Mouse (Mus musculus): ENCODE measurements at regions not wholly inside any gene's neighbourhood (a gene's known extent, or its start where the extent isn't known, plus 50 kb on each side); places are given as distances from the start of the nearest gene placed in this dataset.

DNA sequence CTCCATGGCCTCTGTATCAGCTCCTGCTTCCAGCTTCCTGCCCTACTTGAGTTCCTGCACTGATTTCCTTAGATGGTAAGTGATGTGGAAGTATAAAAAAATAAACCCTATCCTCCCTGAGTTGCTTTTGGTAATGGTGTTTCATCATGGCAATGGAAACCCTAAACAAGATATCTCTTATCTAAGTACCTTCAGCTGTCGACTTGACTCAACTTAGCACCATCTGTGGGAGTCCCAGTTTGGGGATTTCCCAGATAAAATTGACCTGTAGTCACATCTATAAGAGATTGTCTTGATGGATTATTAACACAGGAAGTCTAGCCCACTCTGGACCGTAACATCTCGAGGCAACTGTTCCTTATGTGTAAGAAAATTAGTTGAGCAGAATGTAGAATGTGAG is 570.2 kb upstream of the Gm10306 start:
- DNase-seq = no peak

- DNase-seq = no peak
These were observed 566.0 kb upstream of the Gm10306 start for GRCm38 (mm10) chr4:93990273-93990869.

DNA sequence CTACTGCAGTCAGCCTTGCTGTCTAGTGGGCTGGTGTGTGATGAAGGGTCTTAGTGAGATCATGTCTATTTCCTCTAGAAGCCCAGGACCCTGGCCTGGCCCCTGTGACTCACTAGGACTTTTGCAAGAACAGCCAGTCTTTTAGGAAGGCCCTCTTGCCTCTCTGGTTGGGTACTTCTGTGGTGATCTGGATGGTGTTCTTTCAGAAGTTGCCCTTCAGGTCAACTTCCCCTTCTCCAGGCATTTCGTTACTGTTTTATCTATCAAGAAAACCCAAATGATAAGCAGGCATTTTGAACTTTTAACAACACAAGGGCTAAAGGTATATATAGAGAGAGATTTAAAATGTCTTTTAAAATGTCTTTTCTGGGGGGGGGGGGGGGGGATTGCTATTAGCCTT is 550.5 kb upstream of the Gm10306 start:
- DNase-seq = no peak

- DNase-seq = peak in 1 of 2 experiments; percentile 11
These were observed 549.1 kb upstream of the Gm10306 start for GRCm38 (mm10) chr4:94007088-94007768.

DNA sequence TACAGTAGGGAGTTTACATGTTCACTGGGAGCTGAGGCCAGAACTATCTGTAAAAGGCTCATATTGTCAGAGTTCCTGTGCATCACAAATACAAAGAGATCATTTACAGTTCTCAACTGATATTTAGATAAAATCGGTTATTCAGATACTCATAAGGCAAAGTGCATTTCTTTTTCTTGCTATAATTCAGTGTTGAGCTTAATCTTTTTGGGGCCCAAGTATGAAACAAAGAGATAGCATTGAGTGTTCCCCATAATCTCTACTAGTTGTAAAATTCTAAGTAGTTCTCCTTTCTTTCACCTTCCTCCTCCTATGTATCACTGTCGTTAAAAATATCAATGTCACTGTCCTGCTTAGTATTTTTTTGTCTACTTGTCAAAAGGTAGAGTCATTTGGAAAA is 540.6 kb upstream of the Gm10306 start:
- no peak for DNase-seq

DNA sequence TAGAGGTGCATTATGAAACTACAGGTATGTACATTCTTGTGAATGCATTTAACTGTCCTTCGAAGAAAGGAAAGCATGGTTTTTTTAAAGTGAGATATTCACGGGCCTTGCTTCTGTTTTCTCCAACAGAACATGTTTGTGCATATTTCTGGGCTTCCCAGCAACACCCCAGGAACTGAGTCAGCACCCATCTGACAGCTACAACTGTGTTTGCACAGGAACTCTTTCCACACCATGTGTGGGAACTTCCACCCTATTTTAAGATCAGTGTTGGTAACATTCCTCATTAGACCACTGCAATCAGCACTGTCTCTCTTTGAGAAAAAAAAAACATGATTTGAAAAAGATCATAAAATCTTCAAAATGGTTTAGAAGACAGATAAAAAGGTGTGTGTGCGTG is 538.6 kb upstream of the Gm10306 start:
- peak; percentile 36 to 44 for DNase-seq

GRCm38 (mm10) chr4:94049629-94050310 is 506.6 kb upstream of the Gm10306 start:
- DNase-seq = no peak

GRCm38 (mm10) chr4:94052249-94053162 is 503.8 kb upstream of the Gm10306 start:
- no peak for DNase-seq

DNA sequence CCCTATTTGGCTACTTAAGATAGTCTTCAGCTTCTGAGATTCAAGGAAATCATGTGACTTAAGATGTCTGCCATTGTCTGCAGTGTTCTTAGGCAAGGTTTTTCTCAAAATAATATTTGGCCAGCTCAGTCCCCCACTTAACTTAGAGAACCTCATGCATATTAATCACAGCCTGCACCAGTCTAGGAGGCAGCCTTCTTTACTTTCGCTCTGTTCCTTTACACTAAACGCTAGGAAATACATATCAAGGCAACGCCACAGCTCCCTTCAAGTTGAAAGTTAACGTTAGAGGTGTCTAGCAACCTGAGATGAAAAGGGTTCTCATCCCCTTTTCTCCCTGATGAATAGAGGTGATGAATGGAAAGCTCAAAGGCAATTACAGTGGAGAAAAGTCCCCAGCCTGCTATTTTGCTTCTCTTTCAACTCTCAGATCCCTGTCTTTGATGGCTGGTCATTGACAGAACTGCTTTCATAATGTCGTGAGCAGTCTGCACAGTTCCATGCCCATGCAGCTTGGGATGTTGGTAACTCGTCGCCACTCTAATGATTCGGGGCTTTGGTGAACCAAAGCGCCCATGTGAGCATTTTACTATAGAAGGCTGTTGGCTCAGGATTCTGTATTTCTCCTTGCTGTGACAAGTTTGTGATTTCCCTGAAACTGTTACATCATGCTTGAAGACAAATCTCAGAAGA is 483.0 kb upstream of the Gm10306 start:
- no peak for DNase-seq

GRCm38 (mm10) chr4:94082839-94083238 is 473.5 kb upstream of the Gm10306 start:
- DNase-seq = no peak

- DNase-seq = no peak
These were observed 462.0 kb upstream of the Gm10306 start for GRCm38 (mm10) chr4:94094379-94094778.

- no peak for DNase-seq
These were observed 449.4 kb upstream of the Gm10306 start for GRCm38 (mm10) chr4:94106941-94107340.

GRCm38 (mm10) chr4:94116881-94117280 is 439.5 kb upstream of the Gm10306 start:
- no peak for DNase-seq

- no peak for DNase-seq
These were observed 432.2 kb upstream of the Gm10306 start for GRCm38 (mm10) chr4:94124177-94124576.

- DNase-seq = no peak
These were observed 418.4 kb upstream of the Gm10306 start for GRCm38 (mm10) chr4:94137921-94138320.

- DNase-seq = no peak
These were observed 411.2 kb upstream of the Gm10306 start for GRCm38 (mm10) chr4:94144901-94145801.

- no peak for DNase-seq
These were observed 408.3 kb upstream of the Gm10306 start for GRCm38 (mm10) chr4:94147964-94148533.

DNA sequence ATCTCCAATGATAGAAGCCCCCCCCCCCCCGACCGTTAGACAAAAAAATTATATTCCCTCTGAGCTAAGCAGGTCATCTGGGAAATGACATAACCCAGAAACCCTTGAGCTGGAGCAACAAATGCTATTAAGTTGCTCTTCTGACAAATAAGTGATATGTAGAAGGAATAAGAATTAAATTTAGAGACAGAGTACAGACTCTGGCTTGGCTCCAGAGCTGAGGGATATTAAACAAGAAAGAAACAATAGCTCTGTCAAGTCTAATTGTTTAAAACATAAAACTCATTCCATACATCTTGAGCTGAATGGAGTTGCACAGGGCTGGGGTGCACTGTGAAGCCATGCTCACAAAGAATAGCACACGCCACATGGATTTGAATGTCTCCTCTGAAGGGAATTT is 407.3 kb upstream of the Gm10306 start:
- no peak for DNase-seq

- no peak for DNase-seq
These were observed 395.7 kb upstream of the Gm10306 start for GRCm38 (mm10) chr4:94160620-94161019.

- DNase-seq = no peak
These were observed 383.2 kb upstream of the Gm10306 start for GRCm38 (mm10) chr4:94173096-94173495.

GRCm38 (mm10) chr4:94186997-94187396 is 369.3 kb upstream of the Gm10306 start:
- DNase-seq = no peak
